Mouse (Mus musculus): ENCODE measurements around the gene Msi1.

Msi1 gene

GRCm38 (mm10) chr5:115503035-115503434, 73.6 kb downstream of the Msi1 start:
- in situ Hi-C loops (cut with MboI; ENCODE audit: unreplicated experiment in 2 of 2): loop anchor here (5.0 kb wide), 2 partner anchors 34 to 39 kb away; no protein-coding TSS in a partner anchor
